Mouse (Mus musculus) left cerebral cortex, postnatal 10 days (tissue): Measurements from ENCODE around the gene Carm1. TPM values are rescaled to one million over a fixed set of nuclear protein-coding genes. Genes with fewer than 3 reads are reported as not detected.
"Not testable (repeated sequence)": the region's sequence is repeated elsewhere in the genome, so short reads cannot be mapped to it uniquely, and the experiment has no call there.

Source experiments
- DNase-seq, 2 experiments: peaks; one replicate each; pipeline ENCODE4 v3.0.0; 2021 to 2022; ENCODE audit warnings: low spot score in 2 of 2, mixed read lengths in 1 of 2; ENCODE audit errors: extremely low spot score in 1 of 2
- intact Hi-C: fragments of 180-260 bp; cut with DNase I; formaldehyde crosslinking; loops from one replicate; pipeline ENCODE4 v1.15.1; 2025
- total RNA-seq, 2 experiments: library from RNA; stranded (reverse); gene quantifications; 2 replicates each; pipeline ENCODE4 v1.2.3; 2021

Carm1 gene
- total RNA-seq: 10 to 100 TPM; 71.7 to 74.1 TPM

DNA sequence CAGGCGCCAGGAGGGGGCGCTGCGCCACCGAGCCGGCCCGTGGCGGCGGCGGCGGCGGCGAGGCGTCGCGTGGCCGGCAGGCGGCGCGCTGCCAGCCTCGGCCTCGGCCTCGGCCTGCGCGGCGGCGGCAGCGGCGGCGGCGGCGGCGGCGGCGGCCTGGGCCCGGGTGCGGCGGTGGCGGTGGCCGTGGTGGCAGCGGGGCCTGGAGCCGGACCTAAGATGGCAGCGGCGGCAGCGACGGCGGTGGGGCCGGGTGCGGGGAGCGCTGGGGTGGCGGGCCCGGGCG is at the start of gene Carm1:
Carm1 (plus strand) TSS at position 106 of the 286 bp plus-strand sequence.
- intact Hi-C loops: no loop called here
- no peak for DNase-seq

DNA sequence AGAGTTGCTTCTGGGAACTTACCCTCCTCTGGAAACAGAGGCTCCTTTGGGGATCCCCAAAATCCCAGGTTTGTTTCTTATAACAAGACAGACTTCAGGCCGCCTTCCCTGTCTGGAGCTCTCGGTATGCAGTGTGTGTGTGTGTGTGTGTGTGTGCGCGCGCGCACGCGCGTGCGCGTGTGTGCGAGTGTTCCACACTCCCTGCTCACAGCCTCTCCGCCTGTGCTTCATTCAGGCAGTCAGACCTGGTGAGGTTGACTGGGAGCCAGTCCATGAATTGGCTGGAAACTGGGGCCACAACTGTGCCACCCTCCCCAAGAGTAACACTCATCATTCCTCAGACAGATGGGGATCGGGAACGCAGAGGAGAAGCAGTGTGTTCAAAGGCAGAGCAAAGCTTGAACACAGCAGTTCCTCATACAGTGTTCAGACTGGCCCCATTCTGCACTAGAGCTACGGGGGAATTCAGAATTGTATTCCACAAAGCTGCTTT is 49.6 kb upstream of the Carm1 start:
- no peak for DNase-seq
- intact Hi-C loops: no loop called here

DNA sequence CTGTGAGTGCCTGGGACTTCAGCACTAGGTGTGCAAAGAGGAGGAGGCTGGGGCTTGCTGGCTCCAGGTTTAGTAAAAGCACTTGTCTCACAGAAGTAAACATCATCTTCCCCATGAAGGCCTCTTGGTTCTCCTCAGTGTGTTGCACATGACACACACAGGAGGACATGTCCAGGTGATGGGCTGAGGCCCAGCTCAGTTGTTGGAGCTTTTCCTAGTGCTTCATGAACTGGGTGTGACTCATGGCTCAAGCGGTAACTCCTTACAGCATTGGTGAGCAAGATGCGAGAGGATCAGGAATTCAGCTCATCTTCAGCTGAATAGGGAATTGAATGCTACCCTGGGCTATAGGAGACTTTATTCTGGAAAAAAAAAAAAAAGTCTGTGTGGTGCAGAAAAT is 49.0 kb upstream of the Carm1 start:
- intact Hi-C loops: no loop called here
- no peak for DNase-seq

DNA sequence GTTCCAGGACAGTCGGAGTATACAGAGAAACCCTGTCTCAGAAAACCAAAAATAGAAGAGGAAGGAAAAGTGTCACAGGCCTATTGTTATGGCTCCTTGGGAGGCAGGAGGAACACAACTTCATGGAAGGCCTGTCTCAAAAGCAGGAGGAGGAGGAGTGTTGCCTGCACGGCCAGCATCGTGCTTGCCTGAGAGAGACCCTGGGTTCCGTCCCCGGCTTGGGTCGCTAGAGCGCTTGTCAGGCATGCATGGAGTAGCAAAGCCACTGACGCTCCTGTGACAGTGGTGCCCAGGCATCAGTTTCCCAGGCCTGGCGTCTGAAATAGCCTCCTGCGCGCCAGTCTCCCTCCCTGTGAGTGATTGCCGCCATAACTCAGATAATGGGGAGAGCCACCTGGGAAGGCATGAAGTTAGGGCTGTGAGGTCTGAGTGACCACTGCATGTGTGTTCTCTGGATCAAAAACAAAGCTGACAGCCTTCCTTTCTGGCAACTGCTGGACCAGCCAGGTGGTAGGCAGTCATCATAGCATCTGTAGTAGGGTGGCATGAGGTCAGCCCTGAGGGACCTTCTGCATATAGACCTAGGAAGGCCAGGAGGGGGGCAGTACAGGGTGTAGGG is 48.3 kb upstream of the Carm1 start:
- DNase-seq: no peak
- intact Hi-C loops: no loop called here

DNA sequence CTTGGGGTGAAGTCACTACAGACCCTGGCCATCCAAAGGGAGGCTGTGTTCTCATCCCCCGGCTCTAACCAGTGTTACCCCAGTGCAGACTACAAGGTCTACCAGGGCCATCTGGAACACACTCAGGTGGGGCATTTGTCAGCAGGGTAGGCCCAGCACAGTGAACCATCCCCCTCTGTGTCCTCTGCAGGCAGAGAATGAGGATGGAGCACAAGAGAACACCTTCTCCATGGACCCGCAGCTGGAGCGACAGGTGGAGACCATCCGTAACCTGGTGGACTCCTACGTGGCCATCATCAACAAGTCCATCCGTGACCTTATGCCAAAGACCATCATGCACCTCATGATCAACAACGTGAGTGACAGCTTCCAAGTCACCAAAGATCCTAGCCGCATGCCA is 43.3 kb upstream of the Carm1 start:
- intact Hi-C loops: no loop called here
- DNase-seq: no peak

DNA sequence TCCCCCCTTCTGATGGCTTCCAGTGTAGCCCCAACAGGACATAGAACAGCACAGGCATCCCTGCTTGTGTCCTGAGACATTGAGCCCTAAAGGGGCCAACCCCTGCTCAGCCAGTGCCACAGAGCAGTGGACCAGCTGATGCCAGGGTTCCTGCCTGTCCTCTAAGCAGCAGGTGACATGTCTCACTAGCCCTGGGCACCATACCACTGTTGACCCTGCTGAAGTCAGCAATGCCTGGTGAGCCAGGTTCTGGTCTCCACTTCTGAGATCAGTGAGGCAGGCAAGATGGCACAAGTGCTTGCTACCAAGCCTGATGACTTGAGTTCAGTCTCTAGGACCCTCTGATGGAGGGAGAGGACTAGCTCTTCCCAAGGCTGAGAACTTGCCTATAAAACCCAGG is 40.9 kb upstream of the Carm1 start:
- no peak for DNase-seq
- intact Hi-C loops: no loop called here

DNA sequence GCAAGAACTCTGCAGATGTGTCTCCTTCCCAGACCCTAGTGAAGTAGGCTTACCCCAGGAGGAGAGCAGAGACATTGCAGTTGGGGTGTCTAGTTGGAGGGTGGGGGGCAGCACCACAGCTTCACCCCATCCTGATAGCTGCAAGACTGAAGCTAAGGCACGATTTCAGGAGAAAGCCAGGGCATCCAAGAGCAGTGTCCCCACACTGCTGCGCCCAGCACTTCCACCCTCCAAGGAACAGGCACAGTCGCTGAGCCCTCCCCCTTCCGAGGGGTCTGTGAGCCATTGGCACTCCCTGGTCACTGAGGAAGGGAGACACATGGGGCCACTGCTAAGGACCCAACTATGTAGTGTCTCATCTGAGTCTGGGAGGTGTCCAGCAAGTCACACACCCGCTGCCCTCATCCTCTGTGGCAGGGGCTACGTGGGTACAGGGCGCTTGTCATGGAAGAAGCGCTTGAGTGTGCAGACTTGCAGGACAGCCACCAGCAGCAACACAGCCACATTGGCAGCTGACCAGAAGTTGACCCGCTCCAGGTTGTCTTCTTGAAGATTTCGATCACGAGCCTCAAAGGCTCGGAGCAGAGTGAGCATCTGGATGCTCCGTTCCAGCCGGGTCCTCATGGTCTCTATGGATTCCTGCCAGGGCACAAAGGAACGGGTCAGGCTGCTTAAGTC is 38.8 kb upstream of the Carm1 start:
- intact Hi-C loops: no loop called here
- DNase-seq: peak in 1 of 2 experiments; percentile 45

DNA sequence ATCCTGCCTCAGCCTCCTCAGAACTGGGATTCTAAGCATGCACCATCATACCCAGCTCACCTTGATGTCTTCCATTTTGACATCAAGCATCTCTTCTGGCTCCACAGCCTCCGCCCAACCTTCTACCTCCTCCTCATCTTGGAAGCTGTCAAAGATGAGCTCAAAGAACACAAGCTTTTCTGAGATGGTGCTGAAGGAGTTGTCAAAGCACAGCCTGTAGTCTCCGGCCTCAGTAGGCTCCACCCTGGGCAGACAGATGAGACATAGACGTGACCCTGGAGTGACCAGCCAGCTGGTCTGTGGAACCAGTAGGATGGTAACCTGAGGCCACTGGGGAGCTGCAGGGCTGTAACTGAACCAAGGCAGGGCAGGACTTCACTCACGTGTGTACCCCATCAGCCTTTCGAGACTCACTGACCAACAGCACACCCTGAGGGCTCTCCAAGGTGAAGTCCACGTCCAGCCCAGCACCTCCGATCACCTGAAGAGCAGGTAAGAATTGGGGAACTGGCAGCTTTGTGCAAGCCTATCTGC is 37.8 kb upstream of the Carm1 start:
- intact Hi-C loops: no loop called here
- peak in 1 of 2 experiments; percentile 22 for DNase-seq

DNA sequence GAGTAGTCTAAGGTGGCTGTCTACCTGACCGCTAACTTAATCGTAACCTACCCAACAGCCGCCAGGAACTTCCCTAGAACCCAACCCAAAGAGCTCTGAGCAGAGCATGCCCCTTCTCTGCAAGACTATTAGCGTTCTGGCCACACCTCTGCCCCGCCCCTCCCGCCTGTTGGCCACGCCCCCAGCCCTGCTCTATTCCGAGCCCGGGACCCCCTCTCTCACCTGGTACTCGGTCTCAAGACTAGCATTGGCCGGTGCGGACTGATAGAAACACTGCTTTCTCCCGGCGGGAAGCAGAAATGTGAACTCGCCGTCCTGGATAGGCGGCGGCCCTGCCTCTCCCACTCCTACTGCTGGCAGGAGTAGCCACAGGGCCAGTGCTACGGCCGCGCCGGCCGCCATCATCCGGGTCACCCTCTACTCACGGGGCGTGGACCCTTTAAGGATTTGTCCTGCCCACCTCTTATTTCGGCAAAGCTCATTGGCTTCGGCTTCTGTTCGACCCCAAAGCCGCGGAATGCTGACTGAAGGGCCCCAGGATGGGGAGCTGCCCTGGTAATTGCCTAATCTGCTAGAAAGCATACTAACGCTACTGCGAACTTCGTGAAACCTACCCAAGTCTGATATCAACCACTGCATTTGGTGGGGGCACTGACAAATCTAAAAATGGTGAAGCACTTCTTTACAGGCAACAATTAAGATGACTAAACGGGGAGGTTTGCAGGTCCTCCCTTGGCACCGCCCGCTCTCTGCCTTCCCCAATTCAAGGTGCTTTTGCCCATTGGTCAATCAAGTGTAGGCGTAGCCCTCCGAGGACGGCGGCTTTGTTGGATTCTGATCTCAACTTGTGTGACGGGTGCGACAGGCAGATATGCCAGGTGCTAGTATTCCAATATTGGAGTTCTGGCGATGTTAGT is 36.7 kb upstream of the Carm1 start, which contains the start of gene Tmed1:
Tmed1 (minus strand) TSS at position 481 of the 917 bp plus-strand sequence.
- intact Hi-C loops: no loop called here
- DNase-seq: peak; percentile 93 to 95

DNA sequence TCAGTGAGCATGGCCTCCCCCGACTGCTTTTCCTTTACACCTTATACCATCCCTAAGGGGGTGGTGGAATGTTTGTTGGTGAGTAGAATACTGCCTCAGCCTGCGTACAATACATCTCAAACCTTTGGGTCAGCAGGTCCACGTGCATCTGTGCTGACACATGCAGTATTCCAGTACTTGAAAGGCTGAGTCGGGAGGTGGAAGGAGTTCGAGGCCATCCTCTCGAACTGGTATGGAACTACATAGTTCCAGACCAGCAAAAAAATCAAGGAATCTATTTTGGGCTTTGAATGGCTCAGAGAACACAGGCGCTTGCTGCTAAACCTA is 36.0 kb upstream of the Carm1 start:
- intact Hi-C loops: no loop called here
- DNase-seq: peak in 1 of 2 experiments; percentile 29

DNA sequence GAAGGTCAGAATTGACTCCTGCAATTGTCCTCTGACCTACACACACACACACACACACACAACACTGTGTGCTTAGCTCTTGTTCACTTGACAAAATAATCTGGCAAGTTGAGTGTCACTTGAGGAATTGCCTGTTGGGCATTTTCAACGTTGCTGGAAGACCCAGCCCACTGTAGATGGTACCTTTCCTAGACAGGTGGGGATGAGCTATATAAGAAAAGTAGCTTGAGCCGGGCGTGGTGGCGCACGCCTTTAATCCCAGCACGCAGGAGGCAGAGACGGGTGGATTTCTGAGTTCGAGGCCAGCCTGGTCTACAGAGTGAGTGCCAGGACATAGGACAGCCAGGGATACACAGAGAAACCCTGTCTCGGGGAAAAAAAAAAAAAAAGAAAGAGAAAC is 35.6 kb upstream of the Carm1 start:
- no peak for DNase-seq
- intact Hi-C loops: no loop called here

DNA sequence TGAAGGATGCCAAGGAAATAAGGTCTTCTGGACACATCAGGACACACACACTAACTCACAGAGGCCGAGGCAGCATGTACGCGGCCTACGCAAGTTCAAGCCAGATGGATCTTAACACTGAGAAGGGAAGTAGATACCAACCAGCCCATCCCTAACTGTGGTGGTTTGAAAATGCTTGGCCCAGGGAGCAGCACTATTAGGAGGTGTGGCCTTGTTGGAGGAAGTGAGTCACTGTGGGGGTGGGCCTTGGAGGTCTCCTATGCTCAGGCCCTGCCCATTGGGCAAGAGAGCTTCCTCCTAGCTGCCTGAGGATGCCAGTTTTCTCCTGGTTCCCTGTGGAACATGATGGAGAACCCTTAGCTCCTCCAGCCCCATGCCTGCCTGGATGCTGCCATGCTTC is 33.2 kb upstream of the Carm1 start:
- intact Hi-C loops: no loop called here
- no peak for DNase-seq

DNA sequence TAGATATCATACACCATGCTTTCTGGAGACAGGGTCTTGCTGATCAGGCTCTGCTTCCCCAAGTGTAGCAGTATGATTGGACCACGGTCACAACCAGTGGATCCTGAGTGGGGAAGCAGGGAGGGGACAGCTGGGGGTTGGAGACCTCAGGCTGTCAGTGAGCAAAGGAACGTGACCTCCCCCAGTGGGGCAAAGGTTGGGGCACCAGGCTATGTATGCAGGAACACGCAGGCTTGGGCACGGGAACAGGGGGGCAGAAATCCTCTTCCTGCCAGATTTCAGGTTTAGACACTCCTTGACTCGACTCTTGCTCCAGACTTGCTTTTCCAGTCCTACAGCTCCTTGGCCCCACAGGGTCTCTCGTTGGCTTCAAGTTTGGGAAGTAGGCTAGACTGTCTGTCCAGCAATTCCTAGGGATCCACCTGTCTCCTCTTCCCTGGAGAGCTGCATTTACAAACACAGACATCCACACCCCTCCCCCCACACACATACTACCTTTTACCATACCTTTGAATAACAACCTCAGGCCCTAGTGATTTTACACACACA is 28.7 kb upstream of the Carm1 start:
- DNase-seq: peak in 1 of 2 experiments; percentile 17
- intact Hi-C loops: no loop called here

DNA sequence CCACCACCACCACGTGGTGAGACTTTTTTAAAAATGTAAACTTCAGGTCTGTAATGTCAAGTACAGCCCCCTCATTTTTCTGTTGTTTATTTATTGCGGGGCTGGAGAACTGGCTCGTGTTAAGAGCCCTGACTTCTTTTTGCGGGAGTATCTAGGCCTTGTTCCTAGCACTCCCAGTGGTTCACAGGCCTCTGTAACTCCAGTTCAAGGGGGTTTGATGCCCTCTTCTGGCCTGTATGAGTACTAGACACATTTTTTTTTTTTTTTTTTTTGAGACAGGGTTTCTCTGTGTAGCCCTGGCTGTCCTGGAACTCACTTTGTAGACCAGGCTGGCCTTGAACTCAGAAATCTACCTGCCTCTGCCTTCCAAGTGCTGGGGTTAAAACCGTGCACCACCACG is 28.0 kb upstream of the Carm1 start:
- intact Hi-C loops: not testable (repeated sequence)
- DNase-seq: peak in 1 of 2 experiments; percentile 5

DNA sequence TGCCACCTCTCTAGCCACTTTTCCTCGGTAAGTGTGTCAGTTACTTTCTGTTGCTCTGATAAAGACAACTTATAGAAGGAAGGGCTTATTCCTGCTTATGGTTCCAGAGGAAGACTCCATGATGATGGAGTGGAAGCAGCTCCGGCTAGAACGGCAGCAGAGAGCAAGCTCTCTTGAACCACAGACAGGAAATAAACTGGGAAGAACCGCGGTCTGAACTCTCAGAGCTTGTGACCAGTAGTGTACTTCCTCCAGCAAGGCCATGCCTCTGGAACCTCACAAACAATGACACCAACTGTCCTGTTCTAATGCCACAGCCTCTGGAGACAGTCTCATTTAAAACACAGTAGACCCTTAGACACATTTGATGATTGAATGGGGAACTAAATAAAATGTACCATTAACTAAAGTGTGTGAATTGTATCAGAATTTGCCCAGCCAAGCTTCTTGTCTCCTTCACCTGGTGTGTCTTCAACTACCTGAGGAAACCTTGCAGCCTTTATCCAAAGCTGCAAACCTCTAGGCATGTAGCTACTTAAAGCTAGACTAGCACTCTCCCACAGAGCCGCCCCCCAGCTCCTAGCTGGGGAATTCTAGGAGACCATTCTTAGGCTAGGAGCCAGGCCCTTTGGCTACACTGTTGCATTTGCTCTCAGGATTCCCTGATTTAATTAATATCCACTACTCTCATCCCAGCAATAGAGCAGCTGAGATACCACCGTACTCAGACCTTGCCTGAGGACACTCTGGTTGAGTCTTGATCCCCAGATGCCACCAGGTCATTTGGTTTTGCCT is 21.4 kb upstream of the Carm1 start:
- intact Hi-C loops: no loop called here
- DNase-seq: no peak

DNA sequence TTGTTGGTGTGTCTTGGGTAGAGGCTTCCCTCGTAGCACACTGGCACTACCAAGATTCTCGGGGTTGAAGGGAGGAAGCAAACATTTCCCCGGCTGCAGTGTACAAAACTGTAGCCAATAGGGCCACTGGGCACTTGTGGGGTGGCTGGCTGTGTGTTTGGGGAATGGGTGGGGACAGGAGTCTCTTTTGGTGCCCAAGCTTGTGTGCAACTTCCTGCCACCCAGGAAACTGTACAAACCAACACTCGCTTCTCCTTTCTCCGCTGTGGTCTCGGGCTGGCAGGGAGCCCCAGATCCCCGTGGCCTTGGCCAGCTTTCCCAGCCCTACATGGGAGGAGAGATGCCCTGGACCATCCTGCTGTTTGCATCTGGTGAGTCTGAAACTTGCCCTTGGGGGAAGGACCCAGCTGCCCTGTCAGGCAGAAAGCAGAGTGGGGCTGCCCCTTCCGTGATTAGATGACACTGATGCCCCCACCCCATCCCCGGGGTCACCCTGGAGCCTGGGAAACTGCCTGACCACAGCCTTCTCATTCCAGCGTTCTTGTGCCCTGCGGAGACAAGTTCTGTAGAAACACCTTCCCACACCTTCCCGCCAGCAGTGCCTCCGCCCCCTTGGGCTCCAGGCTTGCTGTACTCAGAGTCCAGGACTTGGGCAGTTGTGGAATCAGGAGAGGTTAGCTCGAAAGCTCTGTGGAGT is 20.6 kb upstream of the Carm1 start, which contains the start of gene AB124611:
AB124611 (plus strand) TSS at position 240 of the 697 bp plus-strand sequence.
- intact Hi-C loops: no loop called here
- no peak for DNase-seq

DNA sequence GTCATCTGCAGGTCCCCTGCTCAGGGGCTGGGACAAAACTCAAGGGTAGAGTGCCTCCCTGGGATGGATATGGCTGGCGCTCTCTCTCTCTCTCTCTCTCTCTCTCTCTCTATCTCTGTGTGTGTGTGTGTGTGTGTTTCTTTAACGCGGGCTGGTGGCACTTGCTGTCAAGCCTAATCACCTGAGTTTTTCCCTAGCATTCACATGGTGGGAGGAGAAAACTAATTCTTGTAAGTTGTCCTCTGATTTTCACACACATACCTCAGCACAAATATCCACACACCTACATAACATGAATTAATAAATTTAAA is 20.1 kb upstream of the Carm1 start:
- no peak for DNase-seq
- intact Hi-C loops: no loop called here
